Mouse (Mus musculus): ENCODE measurements at regions not wholly inside any gene's neighbourhood (a gene's known extent, or its start where the extent isn't known, plus 50 kb on each side); places are given as distances from the start of the nearest gene placed in this dataset.

- TF ChIP-seq EP300 (IDR thresholded peaks at IDR 0.05) (no peak), CTCF (IDR thresholded peaks at IDR 0.05) (no peak)
Observed at GRCm38 (mm10) chr3:110339026-110339606, 88.3 kb upstream of the Prmt6 start.

Data from lung, postnatal 0 days (tissue).